Mouse (Mus musculus) c-Kit-positive CD71-negative TER-119-negative erythroid progenitor cells, embryonic 14.5 days (primary cell): ENCODE data around the gene Grin2d.

ENCODE experiments used
- DNase-seq: peaks from one replicate; pipeline ENCODE4 v3.0.0-alpha.2; 2013; ENCODE audit warnings: low read depth

Gene Grin2d

DNA sequence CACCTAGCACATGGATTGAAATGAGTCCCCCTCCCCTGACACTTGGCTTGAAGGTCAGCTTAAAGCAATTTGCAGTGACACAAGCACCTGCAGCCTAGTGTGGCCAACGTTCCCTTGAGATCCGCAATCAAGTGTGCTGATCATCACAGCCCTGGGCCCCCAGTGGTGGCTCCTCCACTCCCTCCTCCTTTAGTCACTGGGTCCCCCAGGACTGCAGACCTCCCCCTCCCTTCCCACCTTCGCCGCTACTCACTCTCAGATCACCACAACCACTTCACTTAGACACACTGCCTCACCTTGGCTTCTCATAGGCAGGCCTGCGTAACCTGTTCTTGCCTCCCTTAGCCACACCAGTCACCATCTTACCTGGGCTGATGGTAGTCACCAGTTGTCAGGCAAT, 72.2 kb downstream of the Grin2d start:
- no peak for DNase-seq

GRCm38 (mm10) chr7:45802551-45802950, 75.6 kb downstream of the Grin2d start:
- DNase-seq, result no peak

GRCm38 (mm10) chr7:45801348-45801747, 76.8 kb downstream of the Grin2d start:
- peak; percentile 86 for DNase-seq

DNA sequence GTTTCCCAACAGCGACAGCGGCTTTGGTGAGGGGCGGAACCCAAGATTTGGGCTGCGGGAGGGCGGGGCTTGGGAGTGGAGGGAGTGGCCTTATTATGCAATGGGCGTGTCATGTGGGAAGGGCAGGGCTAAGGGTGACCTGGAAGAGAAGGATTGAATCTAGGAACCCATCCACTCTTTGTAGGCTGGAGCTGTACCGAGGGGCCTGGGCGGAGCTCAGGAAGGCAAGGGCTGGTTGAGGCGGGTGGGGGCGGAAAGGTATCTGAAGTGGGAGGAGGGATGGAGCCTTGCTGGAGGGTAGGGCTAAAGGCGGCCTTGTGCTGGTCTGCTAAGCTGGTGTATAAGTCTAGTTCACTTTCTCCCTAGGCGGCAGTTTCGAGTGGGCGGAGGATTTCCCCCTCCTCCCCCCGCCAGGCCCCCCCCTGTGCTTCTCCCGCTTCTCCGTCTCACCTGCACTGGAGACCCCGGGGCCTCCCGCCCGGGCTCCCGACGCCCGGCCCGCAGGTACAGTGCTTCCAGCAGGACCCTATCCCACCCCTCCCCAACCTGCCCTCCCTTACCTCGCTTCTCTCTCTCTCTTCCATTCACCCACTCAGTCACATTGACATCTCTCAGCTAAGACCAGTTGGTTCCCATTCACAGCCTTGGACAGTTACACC, 77.5 kb downstream of the Grin2d start:
- DNase-seq, result peak; percentile 66

GRCm38 (mm10) chr7:45800001-45800400, 78.2 kb downstream of the Grin2d start:
- DNase-seq, result no peak

- DNase-seq, result no peak
Measured at GRCm38 (mm10) chr7:45798931-45799330, 79.2 kb downstream of the Grin2d start.

DNA sequence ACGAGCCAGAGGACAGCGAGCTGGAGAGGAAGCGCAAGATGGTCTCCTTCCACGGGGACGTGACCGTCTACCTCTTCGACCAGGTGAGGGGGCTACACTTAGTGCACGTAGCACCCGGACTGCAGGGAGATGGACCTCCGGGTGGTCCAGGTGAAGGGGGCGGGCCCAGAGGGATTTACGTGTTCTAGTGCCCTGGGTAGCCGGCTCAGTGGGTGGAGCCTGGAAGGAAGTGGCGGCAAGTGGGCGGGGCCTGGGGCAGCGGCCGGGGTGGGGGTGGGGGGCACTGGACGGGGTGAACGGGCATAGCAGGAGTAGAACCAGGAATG, 79.7 kb downstream of the Grin2d start:
- no peak for DNase-seq

DNA sequence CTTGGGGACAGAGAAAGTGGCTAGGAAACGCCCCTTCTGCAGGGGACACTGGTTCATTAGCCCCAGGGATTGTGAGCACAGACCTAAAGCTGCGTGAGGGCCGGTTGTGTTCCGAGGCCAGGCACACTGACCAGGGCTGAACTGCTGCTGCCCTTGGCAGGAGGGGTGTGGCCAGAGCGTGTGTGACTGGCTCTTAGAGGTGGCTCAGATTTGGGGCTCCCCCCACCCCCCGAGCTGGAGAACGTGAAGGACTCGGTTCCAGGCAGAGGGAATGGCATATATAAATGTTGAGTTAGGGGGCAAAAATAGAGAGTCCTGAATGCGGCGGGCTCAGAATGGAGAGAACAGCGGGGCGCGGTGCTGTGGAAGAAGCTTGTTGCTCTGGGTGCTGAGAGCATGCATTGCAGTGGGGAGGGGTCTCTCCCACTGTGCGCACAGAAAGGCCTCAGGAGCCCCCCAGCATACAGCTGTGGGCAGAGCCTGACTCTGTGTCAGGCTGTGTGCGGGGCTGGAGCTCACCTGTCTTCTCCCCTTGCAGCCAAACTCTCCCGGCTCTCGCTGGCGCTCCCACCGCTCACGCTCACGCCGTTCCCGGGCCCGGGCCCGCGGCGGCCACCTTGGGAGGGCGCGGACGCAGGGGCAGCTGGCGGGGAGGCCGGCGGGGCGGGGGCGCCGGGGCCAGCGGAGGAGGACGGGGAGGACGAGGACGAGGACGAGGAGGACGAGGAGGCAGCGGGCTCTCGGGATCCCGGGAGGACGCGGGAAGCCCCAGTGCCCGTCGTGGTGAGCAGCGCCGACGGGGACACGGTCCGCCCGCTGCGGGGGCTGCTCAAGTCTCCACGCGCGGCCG, 80.3 kb downstream of the Grin2d start:
- no peak for DNase-seq

DNA sequence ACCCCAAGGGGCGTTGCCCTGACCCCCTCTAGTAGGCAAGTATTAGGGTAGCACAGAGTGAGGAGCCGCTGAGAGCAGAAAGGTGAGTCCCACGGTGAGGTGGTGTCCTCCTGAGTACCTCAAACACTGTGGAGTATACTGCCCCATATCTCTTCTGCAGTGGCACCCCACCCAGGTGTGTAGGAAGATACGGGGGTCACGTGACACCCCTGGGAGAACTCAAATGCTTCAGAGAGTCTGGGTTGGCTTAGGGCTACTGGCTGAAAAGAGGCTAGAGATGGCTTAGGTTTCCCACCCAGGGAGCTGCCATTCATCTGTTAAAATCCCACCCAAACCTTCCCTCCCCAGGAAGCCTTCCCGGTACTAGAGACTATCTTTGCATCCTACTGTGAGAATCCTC, 81.2 kb downstream of the Grin2d start:
- no peak for DNase-seq

DNA sequence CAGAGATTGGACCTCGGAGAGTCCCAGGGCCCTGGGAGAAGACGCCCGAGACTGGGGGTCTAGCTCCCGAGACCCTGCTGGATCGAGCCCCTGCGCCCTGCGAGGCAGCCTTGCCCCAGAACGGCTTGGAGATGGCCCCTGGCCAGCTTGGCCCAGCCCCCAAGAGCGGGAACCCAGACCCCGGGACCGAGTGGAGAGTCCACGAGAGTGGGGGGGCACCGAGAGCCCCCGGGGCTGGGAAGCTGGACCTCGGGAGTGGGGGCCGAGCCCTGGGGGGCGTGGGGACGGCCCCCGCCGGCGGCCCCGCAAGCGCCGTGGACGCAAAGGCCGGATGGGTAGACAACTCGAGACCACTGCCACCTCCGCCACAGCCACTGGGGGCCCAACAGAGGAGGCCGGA, 83.2 kb downstream of the Grin2d start:
- no peak for DNase-seq

DNA sequence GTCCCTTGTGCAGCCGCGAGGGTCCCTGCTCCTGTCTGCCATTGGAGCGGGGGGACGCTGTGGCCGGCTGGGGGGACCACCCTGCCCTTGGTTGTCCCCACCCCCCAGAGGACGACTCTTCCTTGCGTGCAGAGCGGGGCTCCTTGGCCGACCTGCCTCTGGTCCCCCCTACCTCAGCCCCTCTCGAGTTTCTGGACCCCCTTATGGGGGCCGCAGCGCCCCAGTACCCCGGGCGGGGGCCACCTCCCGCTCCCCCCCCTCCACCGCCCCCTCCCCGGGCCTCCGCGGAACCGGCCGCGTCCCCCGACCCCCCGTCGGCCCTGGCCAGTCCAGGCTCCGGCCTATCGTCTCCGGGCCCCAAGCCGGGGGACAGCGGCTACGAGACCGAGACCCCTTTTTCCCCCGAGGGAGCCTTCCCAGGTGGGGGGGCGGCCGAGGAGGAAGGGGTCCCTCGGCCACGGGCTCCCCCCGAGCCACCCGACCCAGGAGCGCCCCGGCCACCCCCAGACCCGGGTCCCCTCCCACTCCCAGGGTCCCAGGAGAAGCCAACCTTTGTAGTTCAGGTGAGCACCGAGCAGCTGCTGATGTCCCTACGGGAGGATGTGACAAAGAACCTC, 84.1 kb downstream of the Grin2d start:
- no peak for DNase-seq

- DNase-seq, result no peak
Measured at GRCm38 (mm10) chr7:45793240-45793639, 84.9 kb downstream of the Grin2d start.

DNA sequence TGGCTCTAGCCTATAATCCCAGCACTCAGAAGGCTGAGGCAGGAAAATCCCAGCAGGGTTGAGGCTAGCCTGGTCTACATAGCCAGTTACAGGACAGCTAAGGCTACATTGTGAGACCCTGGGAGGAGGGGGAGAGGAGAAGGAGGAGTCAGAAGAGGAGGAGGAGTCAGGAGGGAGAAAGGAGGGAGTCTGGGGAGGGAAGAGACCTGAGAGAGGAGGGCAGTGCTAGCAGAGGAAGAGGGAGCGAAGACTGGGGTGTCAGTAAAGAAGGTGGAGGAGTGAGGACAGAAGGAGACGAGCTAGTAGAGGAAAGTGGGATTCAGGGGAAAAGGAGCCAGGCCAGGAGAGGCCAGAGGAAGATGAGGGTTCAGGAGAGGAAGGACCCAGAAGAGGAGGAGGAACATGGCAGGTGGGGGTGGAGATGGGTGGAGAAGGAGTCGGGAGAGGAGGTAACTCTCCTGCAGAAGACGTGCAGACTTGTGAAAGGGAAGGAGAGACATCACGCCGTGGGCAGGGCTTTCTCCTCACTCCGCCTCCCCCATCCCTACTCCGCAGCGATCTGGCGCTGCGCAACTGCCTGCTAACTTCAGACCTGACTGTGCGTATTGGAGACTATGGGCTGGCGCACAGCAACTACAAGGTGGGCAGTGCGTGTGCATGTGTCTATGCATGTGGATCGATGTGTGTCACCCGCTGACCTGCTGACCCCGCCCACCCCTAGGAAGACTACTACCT, 86.3 kb downstream of the Grin2d start:
- DNase-seq, result no peak

GRCm38 (mm10) chr7:45790721-45791120, 87.5 kb downstream of the Grin2d start:
- DNase-seq, result no peak

- DNase-seq, result no peak
Measured at GRCm38 (mm10) chr7:45787642-45788041, 90.5 kb downstream of the Grin2d start.

DNA sequence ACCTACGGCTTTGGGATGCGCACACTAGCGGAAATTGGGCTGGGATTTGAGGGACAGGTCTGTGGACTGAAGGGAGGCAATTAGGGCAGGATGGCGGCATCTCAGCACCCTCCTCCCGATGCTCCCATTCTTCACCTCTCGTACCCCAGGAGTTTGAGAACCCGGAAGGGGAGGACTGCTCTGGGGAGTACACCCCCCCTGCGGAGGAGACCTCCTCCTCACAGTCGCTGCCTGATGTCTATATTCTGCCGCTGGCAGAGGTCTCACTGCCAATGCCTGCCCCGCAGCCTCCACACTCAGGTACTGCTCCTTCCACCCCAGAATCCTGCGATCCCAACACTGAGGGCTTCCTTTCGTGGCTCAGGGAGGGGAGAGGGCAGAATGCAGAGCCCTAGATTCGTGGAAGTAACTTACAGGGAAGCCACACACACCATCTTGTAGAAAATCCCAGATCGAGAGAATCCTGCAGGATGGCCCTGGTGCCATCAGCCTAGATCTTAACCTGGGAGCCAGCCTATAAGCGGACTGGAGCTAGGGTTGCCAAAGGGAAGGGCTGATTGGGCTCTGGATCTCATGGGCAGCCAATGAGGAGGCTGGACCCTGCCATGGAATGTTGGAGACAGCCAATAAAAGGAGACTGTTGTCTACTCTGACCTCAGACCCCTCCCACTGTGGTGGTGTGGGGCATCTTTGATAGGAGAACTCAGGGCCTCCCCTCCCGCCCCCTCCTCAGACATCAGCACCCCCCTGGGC, 91.3 kb downstream of the Grin2d start:
- no peak for DNase-seq

- DNase-seq, result no peak
Measured at GRCm38 (mm10) chr7:45786136-45786578, 92.0 kb downstream of the Grin2d start.

GRCm38 (mm10) chr7:45785388-45786135, 92.6 kb downstream of the Grin2d start:
- DNase-seq, result no peak

GRCm38 (mm10) chr7:45784524-45785372, 93.4 kb downstream of the Grin2d start, which contains the start of gene Sult2b1:
Gene Sult2b1 (minus strand): TSS chr7:45784669.
- no peak for DNase-seq

DNA sequence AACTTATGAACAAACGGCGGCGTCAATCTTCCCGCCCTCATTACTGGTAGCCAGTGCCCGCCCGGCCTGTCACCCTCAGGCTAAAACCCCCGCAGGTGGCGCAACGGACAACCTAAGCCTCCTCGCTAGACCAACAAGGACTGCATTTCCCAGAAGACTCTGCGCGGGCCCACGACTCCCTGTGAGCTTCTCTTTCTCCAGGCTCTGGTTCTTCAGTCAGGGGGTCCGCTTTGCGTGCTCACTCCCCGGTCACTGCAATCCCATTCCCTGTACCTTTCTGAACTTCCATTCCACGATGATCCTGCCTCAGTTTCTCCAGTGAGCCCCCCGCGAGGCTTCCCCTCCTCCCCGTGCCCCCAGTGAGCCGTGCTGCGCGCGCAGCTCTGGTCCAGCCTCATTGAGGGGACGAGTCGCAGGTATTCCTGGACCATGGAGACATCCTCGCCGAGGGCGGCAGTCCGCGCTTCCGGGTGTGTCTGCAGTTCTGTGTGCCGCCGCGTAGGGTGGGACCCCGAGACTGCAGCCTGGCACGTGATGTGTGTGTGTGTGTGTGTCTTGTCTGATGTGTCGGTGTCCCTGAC, 94.6 kb downstream of the Grin2d start, which contains the start of gene Lmtk3:
Lmtk3 (plus strand) TSS at position 228 of the 581 bp plus-strand sequence.
- peak; percentile 41 for DNase-seq
